Mouse (Mus musculus) limb, embryonic 12.5 days (tissue): Measurements from ENCODE around the gene Fn1. TPM values are rescaled to one million over a fixed set of nuclear protein-coding genes. Genes with fewer than 3 reads are reported as not detected.

Experiments
- ATAC-seq: fragments of 200-750 bp; cut with Nextera tagmentation; 2 replicates; pipeline ENCODE4 v1.8.0; 2017; ENCODE audit warnings: low read depth, moderate TSS enrichment; ENCODE audit not compliant: insufficient number of reproducible peaks, insufficient read depth, low FRiP score, low TSS enrichment
- H3K27ac ChIP-seq: fragments of 300-500 bp; sonication (generic); 2 replicates; pipeline ENCODE4 v1.5.1; 2016; ENCODE audit warnings: mild to moderate bottlenecking, moderate library complexity
- H3K27me3 ChIP-seq: fragments of 300-500 bp; sonication (generic); 2 replicates; pipeline ENCODE4 v1.6.1; 2016; ENCODE audit warnings: mild to moderate bottlenecking, moderate library complexity
- H3K36me3 ChIP-seq: fragments of 300-500 bp; sonication (generic); 2 replicates; pipeline ENCODE4 v1.6.1; 2016; ENCODE audit warnings: mild to moderate bottlenecking, moderate library complexity
- H3K4me1 ChIP-seq: fragments of 300-500 bp; sonication (generic); replicated peaks from 2 replicates; pipeline ENCODE4 v1.6.1; 2016
- H3K4me2 ChIP-seq: fragments of 300-500 bp; sonication (generic); 2 replicates; pipeline ENCODE4 v1.6.1; 2016; ENCODE audit warnings: mild to moderate bottlenecking, moderate library complexity
- H3K4me3 ChIP-seq: fragments of 300-500 bp; sonication (generic); replicated peaks from 2 replicates; pipeline ENCODE4 v1.5.1; 2016; ENCODE audit warnings: mild to moderate bottlenecking
- H3K9ac ChIP-seq: fragments of 300-500 bp; sonication (generic); replicated peaks from 2 replicates; pipeline ENCODE4 v1.6.1; 2016; ENCODE audit warnings: mild to moderate bottlenecking, moderate library complexity
- H3K9me3 ChIP-seq: fragments of 300-500 bp; sonication (generic); 2 replicates; pipeline ENCODE4 v1.6.1; 2016; ENCODE audit warnings: mild to moderate bottlenecking, moderate library complexity
- WGBS: fragments of 180-500 bp; shearing (Covaris S2); methylation state at CpG from one replicate; pipeline ENCODE4 v1.1.7; 2016; 5-methylcytosine and 5-hydroxymethylcytosine counted together
- polyA plus RNA-seq: library from polyadenylated mRNA; unstranded; fragments of >200 nt; fragmentation: Nextera tagmentation; extraction: Ambion mirVana; gene quantifications from 2 replicates; pipeline ENCODE4 v1.2.1, GENCODE M21; 2016

Fn1 gene
- polyA plus RNA-seq, 1 experiment from 2014 or later: 187 TPM

DNA sequence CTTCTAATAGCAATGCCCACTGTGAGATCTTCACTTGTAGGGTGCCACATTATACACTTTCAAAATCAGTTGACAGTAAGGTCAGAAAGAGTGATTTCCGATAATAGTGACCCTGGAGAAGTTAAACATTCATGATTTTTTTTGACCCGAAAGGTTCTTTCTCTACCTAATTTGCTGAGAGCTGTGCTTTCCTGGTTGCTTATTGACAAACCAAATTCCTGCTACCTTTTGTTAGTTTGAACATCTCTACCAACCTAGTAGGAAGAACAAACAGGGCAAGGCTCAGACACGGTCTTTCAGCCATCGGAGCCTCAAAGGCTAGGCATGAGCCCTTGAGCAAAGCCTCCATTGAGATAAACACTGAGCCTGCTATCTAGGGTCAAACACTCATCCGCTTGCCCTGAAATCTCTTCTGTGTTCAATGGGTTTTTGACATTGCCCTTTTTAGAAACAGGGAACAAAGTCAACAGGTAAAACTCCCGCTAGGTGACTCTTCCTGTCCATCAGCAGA lies 18.5 kb downstream of the Fn1 start:
- 95% methylated on average over 6 of the region's 6 CpGs for WGBS
- no peaks in the 10 kb centered on the region for H3K27me3 ChIP-seq
- H3K9me3 ChIP-seq: no peaks in the 10 kb centered on the region; the same call in 1 of the 2 replicates
- peaks cover 6% of the 10 kb centered on the region; the same call in 1 of the 2 replicates for H3K4me1 ChIP-seq
- no peak for ATAC-seq
- no peak overlapping the region for H3K4me3 ChIP-seq
- H3K4me2 ChIP-seq: no peak overlapping the region
- peaks cover 87% of the 10 kb centered on the region for H3K36me3 ChIP-seq
- H3K9ac ChIP-seq: no peak overlapping the region
- H3K27ac ChIP-seq: no peak overlapping the region

DNA sequence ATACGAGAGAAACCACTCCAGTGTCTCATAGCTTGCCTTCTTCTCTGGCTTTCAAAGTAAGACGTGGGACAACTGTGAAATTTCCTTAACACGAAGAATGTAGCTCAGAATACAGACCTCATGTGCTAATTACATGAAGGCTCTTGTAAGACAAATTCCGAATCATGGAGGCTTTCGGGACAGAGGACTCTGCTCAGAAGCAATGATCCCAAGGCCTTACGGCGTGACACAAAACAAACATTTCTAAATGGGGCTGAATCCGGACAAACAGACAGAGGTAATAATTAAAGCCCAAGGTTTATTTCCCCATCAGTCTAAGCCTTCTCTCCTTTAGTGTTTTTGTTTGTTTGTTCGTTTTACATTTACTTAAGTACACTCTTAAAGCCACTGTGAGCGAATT lies 20.6 kb downstream of the Fn1 start:
- Histone ChIP-seq H3K27me3 (no peaks in the 10 kb centered on the region), H3K4me1 (no peaks in the 10 kb centered on the region), H3K9me3 (no peaks in the 10 kb centered on the region; the same call in 1 of the 2 replicates), H3K36me3 (peaks cover 89% of the 10 kb centered on the region), H3K27ac (no peak overlapping the region), H3K9ac (no peak overlapping the region), H3K4me2 (no peak overlapping the region), H3K4me3 (no peak overlapping the region)
- no peak for ATAC-seq
- WGBS: 89% methylated on average over 10 of the region's 10 CpGs

DNA sequence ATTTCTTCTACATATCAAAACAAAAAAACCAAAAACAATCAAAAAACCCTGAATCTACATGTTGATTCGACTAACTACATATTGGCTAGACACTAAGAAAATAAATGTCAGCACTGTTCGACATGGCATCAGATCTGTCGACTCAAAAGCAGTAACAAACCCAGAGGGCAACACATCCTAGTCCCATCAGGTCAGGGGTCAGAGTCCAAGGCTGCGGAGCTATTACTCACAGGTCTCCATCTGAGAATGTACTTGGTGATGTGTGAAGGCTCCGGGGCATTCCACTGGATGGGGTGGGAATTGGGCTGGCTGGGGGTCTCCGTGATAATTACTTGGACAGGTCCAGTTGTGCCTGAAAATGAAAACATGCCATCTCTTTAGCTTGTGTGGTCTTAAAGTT lies 21.2 kb downstream of the Fn1 start:
- ATAC-seq: no peak
- no peaks in the 10 kb centered on the region for H3K4me1 ChIP-seq
- H3K9me3 ChIP-seq: no peaks in the 10 kb centered on the region; the same call in 1 of the 2 replicates
- no peak overlapping the region for H3K27ac ChIP-seq
- H3K4me3 ChIP-seq: no peak overlapping the region
- H3K27me3 ChIP-seq: no peaks in the 10 kb centered on the region
- WGBS: 83% methylated on average over 6 of the region's 6 CpGs
- H3K36me3 ChIP-seq: peaks cover 89% of the 10 kb centered on the region
- no peak overlapping the region for H3K4me2 ChIP-seq
- H3K9ac ChIP-seq: no peak overlapping the region

DNA sequence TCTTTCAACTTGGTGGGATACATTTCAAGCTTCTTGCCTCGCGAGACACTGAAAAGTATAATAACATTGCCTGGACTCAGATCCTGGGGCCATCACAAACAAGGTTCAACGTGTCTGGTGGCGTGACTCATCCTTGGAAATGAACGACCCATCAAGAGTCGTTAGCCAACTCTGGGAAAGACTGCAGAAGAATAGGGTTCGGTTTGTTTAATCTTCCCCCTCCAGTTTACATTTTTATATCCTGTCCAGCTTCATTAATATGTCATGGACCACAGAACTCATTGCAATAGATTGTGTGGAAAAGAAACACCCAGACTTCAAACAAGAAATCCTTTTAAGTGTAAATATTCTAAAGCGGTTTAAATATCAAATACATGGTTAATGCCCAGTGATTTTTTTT lies 22.8 kb downstream of the Fn1 start:
- no peak overlapping the region for H3K27ac ChIP-seq
- ATAC-seq: no peak
- H3K4me3 ChIP-seq: no peak overlapping the region
- no peaks in the 10 kb centered on the region for H3K4me1 ChIP-seq
- H3K27me3 ChIP-seq: no peaks in the 10 kb centered on the region
- H3K4me2 ChIP-seq: no peak overlapping the region
- WGBS: 92% methylated on average over 8 of the region's 8 CpGs
- H3K36me3 ChIP-seq: peaks cover 88% of the 10 kb centered on the region
- no peaks in the 10 kb centered on the region for H3K9me3 ChIP-seq
- H3K9ac ChIP-seq: no peak overlapping the region

DNA sequence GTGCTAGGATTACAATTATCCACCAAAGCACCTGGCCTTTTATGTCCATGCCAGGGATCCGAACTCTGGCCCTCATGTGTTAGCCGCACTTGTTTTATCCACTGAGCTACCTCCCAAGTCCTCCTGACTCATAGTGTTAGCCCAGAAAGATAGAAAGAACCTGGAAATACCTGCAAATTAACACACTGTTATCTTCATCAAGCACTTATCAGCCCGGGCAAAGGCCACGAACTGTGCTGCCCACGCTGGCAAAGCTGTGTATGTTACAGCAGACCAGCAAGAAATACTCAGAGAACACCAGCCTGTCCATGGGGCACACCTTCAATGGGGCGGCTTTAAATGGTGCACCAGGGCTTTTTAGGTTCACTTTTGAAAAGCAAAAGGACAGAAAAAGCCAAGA lies 29.4 kb downstream of the Fn1 start:
- 94% methylated on average over 6 of the region's 6 CpGs for WGBS
- ATAC-seq: no peak
- Histone ChIP-seq H3K9me3 (no peaks in the 10 kb centered on the region), H3K27ac (no peak overlapping the region), H3K36me3 (peaks cover 98% of the 10 kb centered on the region), H3K4me3 (no peak overlapping the region), H3K27me3 (no peaks in the 10 kb centered on the region), H3K9ac (no peak overlapping the region), H3K4me1 (peaks cover 5% of the 10 kb centered on the region; the same call in 1 of the 2 replicates), H3K4me2 (no peak overlapping the region)

DNA sequence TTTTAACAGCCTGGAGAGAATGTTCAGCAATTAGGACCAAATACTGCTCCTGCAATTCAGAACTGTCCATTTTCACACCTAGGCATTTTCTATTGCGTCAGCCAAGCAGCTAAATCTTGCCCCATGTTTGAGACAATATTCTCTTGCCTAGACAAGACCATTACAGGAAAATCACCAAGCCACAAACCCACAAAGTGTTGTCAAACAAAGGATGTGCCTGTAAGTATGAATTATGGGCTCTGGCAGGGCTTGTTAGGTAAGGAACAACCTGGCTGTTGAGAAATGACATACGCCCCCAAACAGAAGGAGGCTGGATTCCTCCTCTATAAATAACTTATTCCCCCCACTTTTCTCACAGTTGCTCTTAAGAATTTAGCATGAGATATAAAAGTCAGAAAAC lies 31.5 kb downstream of the Fn1 start:
- Histone ChIP-seq H3K9me3 (no peaks in the 10 kb centered on the region), H3K4me2 (no peak overlapping the region), H3K27me3 (no peaks in the 10 kb centered on the region), H3K36me3 (peaks cover 98% of the 10 kb centered on the region), H3K4me3 (no peak overlapping the region), H3K9ac (no peak overlapping the region), H3K4me1 (peaks cover 5% of the 10 kb centered on the region; the same call in 1 of the 2 replicates), H3K27ac (no peak overlapping the region)
- ATAC-seq: no peak
- WGBS: 88% methylated on average over 2 of the region's 2 CpGs

DNA sequence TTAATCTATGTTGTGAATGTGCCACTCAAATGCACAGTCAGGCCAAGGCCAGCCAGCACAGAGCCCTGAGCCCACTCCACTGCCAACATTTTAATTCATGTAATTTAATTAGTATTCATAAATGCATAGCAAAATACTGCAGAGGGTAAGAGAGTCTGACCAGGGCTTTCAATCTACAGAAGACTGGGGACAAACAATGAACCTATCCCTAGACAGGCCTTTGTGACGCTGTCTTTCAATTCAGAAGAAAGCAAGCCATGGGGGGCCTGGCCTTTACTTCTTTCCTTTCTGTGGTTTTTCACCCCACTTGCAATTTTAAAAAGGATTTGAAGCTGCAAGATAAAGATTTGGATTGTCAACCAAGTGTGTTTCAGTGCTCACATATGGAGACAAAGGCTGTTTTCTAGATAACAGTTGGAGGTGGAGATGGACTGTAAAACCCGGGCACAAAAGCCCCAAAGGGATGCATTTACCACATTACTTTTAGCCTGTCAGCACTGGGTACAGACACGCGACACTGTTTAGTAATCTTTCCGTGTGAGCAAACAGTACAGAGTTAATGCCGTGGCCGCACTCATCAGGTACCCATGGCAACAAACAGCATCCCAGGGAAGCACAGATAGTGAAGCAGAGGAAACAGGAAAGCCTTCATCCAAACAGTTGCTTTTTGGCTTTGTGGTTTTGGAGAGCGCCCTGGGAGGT lies 38.3 kb downstream of the Fn1 start:
- Histone ChIP-seq H3K4me3 (no peak overlapping the region), H3K4me1 (no peaks in the 10 kb centered on the region), H3K4me2 (no peak overlapping the region), H3K27ac (no peak overlapping the region), H3K9ac (no peak overlapping the region), H3K9me3 (no peaks in the 10 kb centered on the region), H3K36me3 (peaks cover 100% of the 10 kb centered on the region), H3K27me3 (no peaks in the 10 kb centered on the region)
- 93% methylated on average over 8 of the region's 8 CpGs for WGBS
- no peak for ATAC-seq

DNA sequence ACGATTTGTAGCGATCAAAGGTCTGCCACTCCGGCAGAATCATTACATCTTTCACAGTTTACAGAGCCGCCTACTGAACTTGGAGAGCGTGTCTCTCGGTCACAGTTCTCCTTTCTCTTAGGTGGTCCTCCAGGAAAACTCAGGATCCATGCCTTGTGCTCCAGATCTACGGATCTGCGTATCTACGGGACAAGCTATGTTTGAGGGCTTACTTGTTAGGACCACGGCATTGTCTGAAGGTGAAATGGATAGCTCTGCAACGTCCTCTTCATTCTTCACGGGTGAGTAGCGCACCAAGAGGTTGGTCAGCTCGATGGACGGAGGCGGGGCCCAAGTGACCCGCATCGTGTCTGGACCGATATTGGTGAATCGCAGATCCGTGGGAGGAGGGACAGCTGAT lies 40.7 kb downstream of the Fn1 start:
- WGBS: 96% methylated on average over 21 of the region's 21 CpGs
- H3K9ac ChIP-seq: no peak overlapping the region
- no peak overlapping the region for H3K4me3 ChIP-seq
- no peak overlapping the region for H3K4me2 ChIP-seq
- peaks cover 98% of the 10 kb centered on the region for H3K36me3 ChIP-seq
- H3K27ac ChIP-seq: no peak overlapping the region
- H3K27me3 ChIP-seq: no peaks in the 10 kb centered on the region
- ATAC-seq: no peak
- H3K4me1 ChIP-seq: no peaks in the 10 kb centered on the region
- H3K9me3 ChIP-seq: no peaks in the 10 kb centered on the region

DNA sequence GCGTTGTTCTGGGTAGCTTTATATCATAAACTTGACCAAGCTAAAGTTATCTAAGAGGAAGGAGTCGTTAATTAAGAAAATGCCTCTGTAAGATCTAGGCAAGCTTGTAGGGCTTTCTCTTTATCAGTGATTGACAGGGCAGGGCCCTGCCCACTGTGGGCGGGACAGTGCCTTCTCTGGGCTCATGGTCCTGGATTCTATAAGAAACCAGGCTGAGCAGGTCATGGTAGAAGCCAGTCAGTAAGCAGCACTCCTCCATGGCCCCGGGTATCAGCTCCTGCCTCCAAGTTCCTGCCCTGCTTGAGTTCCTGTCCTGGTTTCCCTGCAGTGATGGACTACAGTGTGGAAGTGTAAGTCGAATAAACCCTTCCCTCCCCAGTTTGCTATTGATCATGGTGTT lies 43.1 kb downstream of the Fn1 start:
- peaks cover 97% of the 10 kb centered on the region for H3K36me3 ChIP-seq
- no peaks in the 10 kb centered on the region for H3K4me1 ChIP-seq
- H3K9ac ChIP-seq: no peak overlapping the region
- ATAC-seq: no peak
- H3K27ac ChIP-seq: no peak overlapping the region
- H3K4me2 ChIP-seq: no peak overlapping the region
- no peaks in the 10 kb centered on the region for H3K9me3 ChIP-seq
- no peak overlapping the region for H3K4me3 ChIP-seq
- no peaks in the 10 kb centered on the region for H3K27me3 ChIP-seq
- WGBS: 88% methylated on average over 5 of the region's 5 CpGs

DNA sequence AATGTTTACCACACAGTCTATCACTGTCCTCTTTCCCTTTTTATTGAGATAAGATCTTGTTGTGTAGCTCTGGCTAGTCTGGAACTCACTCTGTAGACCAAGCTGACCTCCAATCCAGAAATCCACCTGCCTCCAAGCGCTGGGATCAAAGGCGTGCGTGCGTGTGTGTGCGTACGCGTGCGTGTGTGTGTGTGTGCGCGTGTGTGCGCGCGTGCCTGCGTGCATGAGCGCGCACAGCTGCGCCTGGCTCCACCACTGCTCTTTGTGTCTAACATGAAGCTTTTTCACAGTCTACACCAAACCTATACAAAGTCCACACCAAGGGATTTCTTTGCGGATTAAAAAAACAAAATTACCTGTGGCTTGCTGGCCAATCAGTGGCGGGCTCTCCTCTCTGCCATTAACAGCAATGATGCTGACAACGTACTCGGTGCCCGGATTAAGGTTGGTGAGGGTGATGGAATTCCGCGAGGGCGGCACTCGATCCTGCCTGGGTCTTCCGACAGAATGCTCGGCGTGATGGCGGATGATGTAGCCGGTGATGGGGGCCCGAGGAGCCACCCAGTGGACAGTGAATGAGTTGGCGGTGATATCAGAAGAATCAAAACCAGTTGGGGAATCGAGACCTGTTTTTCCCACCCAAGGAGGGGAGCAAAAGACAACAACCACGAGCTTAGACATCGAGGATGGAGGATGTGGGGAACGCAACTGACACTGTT lies 43.8 kb downstream of the Fn1 start:
- no peak overlapping the region for H3K9ac ChIP-seq
- no peaks in the 10 kb centered on the region for H3K4me1 ChIP-seq
- H3K27ac ChIP-seq: no peak overlapping the region
- no peaks in the 10 kb centered on the region for H3K27me3 ChIP-seq
- H3K36me3 ChIP-seq: peaks cover 97% of the 10 kb centered on the region
- H3K9me3 ChIP-seq: no peaks in the 10 kb centered on the region
- WGBS: 97% methylated on average over 37 of the region's 37 CpGs
- ATAC-seq: no peak
- H3K4me2 ChIP-seq: no peak overlapping the region
- no peak overlapping the region for H3K4me3 ChIP-seq

DNA sequence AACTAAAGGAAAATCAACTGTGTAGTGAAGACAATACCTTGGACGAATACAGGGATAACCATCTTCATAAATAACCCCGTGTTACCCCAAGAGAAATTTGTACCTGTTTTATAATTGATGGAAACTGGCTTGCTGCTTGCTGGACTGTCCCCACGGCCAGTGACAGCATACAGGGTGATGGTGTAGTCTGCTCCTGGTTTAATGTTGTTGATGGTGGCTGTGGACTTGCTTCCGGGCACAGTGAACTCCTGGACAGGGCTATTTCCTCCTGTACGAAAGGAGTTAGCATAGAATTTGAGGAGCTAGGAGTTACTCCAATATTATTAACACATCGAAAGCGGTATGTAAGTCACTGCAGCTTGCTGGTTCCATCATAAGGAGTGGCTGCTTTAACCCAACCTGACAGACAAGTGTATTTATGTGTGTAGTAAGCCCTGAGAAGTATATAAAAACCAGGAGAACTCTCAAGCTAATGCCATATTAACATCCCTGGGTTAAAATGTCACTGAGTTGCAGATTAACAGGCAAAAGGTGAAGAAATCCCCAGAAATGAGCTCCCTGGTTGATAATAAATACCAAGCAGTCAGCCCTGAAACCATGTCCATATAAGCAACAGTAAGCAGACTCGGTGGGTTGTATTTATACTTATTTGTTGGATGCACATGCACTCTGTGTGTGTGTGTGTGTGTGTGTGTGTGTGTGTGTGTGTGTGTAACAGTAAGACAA lies 46.2 kb downstream of the Fn1 start:
- H3K27me3 ChIP-seq: no peaks in the 10 kb centered on the region
- peaks cover 95% of the 10 kb centered on the region for H3K36me3 ChIP-seq
- no peak for ATAC-seq
- 89% methylated on average over 8 of the region's 8 CpGs for WGBS
- no peak overlapping the region for H3K4me2 ChIP-seq
- no peak overlapping the region for H3K27ac ChIP-seq
- H3K9ac ChIP-seq: no peak overlapping the region
- no peaks in the 10 kb centered on the region for H3K9me3 ChIP-seq
- no peaks in the 10 kb centered on the region for H3K4me1 ChIP-seq
- no peak overlapping the region for H3K4me3 ChIP-seq
